Mouse (Mus musculus) frontal cortex, postnatal 14 days (tissue): ENCODE results near the gene Med29.
A peak's percentile ranks its signal among the peaks of the same experiment; 100 is the strongest.
"Not testable (repeated sequence)": the region's sequence is repeated elsewhere in the genome, so short reads cannot be mapped to it uniquely, and the experiment has no call there.

Source experiments
- DNase-seq, 2 experiments: peaks; one replicate each; pipeline ENCODE4 v3.0.0; 2022; ENCODE audit warnings: low spot score in 2 of 2

Med29 gene

DNA sequence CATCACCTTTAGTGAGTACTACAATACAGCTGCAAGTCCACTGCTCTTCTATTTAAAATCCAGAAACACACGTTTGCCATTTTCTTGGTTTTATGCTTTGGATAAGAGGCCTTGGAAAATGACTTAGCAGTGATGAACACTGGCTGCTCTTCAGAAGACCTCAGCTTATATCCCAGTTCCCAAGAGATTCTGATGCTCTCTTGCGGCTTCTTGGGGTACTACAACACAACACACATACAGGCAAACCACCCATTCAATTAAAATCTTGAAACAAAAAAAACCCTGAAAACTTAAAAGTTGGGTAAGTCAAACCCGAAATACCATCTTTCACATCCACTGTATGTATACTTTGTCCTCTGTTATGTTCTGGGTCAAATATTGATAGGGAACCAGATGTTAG is 5.5 kb upstream of the Med29 start:
- DNase-seq: no peak

GRCm38 (mm10) chr7:28395425-28395824 is 2.9 kb upstream of the Med29 start:
- DNase-seq: no peak

- DNase-seq: peak in 1 of 2 experiments; percentile 3
Measured at GRCm38 (mm10) chr7:28393272-28393951, 904 bp upstream of the Med29 start.

DNA sequence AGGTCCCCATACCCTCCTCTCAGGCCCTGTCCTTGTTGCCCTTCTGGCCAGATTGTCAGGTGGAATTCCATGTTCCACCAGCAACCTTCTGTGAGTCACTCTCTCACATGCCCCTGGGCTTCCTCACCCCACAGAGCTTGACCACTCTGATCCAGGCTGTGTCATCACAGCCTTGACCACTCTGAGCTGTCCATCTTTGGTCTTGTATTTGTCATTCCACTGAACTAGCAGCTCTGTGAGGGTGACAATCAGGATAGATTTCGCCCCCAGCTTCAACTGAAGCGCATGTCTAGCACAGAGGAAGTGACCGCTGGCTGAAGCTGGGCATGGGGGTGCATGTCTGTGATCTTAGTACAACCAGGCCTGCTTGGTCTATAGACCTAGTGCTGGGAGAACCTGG is 2.2 kb downstream of the Med29 start:
- DNase-seq: no peak

DNA sequence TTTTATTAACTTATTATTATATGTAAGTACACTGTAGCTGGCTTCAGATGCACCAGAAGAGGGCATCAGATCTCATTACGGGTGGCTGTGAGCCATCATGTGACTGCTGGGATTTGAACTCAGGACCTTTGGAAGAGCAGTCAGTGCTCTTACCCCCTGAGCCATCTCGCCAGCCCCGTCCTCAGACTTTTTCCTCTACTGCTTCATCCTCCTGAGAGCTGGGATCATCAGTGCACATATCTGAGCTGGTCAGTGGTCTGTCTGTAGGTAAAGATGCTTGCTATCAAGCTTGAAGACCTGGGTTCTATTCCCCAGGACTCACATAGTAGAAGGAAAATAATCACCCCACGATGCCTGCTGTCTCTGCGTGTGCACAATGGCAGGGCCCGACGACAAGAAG is 5.1 kb downstream of the Med29 start:
- DNase-seq: not testable (repeated sequence)

DNA sequence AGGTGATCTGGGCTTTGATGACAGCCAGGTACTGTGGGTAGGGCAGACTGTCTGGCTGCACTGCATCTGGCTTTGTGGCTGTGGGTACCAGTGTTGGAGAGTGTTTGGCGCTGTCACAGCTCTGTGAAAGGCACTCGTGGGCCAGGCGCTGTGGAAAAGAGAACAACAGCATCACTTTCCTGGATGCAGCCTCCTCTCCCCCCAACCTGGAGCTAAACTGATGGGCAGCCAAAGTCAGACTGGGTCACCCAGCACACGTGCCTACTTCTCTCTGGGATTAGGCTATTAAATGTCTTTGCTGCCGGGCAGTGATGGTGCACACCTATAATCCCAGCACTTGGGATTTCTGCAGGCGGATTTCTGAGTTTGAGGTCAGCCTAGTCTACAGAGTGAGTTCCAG is 5.6 kb downstream of the Med29 start:
- DNase-seq: not testable (repeated sequence)

GRCm38 (mm10) chr7:28386462-28386861 is 6.0 kb downstream of the Med29 start:
- DNase-seq: peak; percentile 63 to 71

- no peak for DNase-seq
Measured at GRCm38 (mm10) chr7:28386007-28386406, 6.5 kb downstream of the Med29 start.

DNA sequence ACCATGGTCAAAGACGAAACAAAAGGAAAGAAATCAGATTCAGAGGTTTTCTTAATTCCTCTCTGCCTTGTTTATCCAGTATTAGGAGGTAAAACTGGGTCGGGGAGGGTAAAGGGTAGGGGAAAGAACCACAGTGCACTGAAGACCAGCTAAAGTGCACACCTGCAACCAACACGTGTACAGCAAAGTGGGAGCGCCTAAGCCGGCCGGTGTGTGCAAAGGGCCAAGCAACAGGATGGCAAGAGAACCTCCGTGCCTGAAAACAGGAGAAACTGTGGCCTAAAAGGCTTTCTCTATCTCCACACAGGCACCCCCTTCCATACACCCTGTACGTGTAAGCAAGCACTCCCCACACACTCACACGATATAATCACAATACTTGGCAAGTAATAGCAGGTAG is 7.3 kb downstream of the Med29 start:
- no peak for DNase-seq

DNA sequence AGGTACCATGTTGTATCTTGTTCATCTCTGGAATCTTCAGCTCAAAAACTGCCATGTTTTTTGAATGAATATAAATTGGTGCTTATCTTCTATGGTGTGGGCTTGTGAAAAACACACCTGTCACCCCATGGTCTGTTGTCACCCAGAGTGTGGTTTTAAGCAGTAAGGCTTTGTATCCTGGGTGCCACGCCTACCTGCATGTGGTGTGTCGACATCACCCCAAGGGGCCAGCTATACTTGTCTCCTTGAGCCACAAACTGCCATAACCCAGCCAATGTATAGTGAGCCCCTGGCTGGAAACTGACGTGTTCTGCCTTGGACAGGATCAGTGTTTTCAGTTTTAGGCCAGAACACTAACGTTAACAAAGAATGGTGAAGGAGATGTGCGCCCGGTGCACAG is 8.3 kb downstream of the Med29 start:
- no peak for DNase-seq

DNA sequence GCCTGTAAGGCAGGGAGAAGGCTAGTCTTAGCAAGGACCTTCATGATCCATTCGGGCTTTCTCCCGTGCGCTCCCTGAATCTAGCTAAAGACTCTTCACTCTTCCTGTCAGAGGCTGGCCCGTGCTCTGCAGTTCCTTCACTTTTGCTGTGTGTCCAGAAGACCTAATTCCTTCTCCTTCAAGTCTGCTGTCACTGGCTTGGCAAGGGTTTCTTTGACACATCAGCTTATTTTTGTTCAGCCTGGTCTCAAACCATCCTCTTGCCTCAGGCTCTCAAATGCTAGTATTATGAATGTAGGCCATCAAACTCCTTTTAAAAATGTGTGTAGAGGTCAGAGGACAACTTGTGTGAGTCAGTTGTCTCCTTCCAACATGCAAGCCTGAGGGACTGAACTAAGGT is 8.9 kb downstream of the Med29 start:
- no peak for DNase-seq

DNA sequence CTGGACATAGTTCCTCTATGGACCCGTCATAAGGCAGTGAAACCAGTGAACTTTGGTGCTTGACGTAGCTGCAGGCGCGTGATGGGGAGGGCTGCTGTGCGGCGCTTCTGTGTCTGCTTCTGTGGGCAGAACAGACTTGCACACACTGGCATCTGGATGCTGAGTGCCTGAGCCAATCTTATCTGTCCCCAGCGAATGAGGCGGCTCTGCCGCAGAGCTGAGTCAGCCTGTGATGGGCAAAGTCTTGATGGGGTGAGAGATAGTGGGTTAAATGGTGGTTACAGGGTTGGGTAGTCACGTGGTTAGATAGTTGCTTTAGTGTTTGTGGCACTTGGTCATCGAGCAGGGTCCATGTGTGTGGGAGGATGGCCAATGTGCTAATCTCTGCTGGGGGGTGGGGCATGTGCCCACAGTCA is 9.5 kb downstream of the Med29 start:
- peak in 1 of 2 experiments; percentile 66 for DNase-seq

- no peak for DNase-seq
Measured at GRCm38 (mm10) chr7:28382347-28382951, 10.1 kb downstream of the Med29 start.

DNA sequence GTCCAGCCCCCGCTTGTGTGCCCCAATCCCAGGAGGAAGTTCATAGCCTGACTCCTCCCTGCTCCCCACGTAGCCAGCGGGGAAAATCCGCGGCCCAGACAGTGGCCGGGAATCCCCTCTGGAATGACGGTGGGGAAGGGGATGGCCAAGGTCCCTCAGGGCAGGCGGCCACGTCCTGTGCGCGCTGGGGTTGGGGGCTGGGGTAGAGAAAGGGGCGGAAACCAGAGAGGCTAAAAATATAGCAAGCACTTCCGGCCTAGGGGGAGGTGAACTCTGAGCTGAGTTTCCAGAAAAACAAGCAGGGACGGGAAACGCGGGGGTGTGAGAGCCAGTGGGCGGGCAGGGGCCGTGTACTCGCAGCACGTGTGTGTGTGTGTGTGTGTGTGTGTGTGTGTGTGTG is 10.6 kb downstream of the Med29 start:
- peak in 1 of 2 experiments; percentile 57 for DNase-seq

DNA sequence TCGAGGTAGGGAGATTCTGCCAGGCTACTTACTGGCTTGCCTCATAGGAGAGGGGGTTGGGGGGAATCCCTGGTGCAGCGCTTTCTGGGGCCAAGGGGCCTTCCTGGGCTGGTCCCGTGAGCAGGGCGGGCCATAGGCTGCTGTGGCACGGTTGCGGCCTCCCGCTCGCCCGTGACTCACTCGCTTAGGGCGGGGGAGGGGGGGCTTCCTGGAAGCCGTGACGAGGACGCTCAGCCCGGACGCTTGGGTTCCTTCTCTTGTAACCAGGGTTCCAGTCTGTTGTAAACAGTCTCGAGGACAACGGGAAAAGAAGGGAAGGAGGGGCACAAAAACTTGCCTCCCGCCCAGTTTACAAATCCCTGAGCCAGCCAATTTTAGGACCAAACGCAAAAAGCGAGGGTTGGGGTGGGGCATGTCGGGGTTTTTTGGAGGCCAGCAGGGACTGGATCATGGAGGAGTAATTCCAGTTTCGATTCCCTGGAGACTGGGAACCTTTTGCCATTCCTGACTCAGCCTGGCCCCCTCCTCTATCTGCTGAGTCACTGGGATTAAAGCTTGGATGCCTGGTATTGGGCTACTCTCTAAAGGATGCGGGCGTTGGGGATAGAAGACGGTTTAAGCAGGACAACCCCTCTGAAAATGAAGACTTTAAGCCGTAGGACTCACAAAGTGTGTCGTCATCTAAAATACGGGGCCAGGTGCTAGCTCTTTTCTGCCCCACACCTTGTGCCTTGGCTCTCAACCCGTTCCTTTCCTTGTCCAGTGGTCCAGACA is 11.3 kb downstream of the Med29 start:
- no peak for DNase-seq

DNA sequence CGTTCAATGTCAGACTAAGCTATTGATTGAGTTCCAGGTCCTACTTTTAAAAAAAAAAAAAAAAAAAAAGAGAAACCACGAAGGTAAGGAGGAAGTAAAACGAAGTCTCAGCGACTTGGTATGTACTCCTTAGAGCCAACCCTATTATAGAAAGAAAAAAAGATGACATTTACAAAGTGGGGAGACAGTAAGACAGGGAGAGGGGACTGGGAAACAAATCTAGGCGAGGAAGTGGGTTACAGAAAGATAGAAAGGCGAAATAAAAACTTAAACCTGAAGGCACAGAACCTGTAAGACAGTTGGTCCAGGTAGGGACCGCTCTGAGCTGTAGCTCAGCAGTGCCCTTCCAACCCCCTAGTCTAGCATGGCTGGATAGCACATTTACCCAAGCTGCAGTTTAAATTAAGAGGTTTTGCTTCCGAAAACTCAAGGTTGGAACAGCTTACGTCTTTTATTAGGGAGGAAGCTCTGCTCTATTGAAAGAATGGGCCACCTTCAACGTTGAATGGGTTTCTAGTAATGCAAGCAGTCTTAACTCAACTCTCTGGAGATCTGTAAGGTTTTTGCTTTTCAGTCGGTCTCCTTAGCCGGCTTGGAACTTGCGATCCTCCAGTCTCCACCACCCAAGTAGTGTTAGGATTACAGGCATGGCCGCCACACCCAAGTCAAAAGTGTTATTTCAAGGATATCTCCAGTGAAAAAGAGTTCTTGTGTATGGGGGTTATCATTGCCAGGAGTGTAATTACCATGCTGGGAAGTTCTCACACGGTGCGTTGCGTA is 12.1 kb downstream of the Med29 start, which contains the start of gene Zfp36:
TSS of gene Zfp36 (minus strand) at position 17 of the 780 bp plus-strand sequence.
- no peak for DNase-seq

- peak; percentile 68 to 70 for DNase-seq
Measured at GRCm38 (mm10) chr7:28378769-28379651, 13.5 kb downstream of the Med29 start.

DNA sequence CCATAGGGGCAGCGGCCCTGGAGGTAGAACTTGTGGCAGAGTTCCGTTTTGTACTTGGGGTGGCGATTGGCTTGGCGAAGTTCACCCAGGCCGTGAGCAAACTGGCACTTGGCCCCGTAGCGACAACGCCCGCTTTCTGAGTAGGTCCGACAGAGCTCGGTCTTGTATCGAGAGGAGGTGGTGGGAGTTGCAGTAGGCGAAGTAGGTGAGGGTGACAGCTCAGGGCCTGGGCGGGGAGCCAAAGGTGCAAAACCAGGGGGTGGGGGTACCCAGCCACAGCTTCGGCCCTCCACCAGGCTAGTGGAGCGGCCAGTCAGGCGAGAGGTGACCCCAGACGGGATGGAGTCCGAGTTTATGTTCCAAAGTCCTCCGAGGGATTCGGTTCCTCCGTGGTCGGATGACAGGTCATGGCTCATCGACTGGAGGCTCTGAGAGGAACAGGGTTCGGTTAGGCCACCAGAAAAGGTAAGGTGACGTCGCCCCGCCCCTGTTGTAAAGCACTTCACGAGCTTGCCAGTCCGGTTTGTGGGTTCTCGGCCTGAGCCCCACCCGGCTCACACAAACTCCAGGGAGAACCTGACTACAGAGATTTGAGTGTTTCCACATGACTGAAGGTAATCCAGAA is 14.3 kb downstream of the Med29 start:
- DNase-seq: no peak

DNA sequence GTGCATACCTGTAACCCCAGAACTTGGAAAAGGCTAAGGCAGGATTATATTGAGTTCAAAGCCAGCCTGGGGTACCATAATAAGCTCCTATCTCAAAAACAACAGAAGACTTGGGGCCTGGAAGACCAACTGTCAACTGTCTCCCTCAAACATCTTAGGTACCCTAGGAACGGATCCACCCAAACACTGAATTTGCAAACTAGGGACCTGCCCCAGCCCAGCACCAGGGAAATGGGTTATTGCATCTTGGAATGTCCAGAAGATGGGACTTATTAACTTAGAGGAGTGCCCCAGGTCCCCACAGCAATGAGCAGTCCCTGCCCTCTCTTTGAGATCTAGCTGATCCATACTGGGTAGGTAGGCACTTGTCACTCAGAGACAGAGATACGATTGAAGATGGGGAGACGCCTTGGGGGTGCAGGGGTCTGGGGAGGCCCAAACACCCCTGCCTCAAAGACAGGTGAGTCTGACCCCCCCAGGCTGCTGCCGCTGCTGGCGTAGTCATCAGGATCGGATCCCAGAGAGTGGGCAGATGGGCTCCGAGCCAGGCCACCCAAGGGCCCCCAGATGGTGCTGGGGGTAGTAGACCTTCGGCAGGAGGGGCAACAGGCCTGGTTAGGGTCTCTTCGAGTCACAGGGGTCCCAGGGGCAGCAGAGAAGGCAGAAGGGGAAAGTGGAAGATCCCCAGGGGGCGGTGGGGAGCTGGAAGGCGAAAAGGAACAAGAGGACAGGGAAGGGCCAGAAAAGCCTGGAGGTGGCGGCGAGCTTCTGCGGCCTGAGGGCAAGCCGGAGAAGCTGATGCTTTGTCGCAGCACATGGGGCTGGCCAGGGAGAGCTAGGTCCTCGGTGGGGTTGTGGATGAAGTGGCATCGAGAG is 15.1 kb downstream of the Med29 start:
- no peak for DNase-seq
